Comparison of ENCODE assay signal across 11 mouse cellular contexts in genomic region chr14:23835387-23836111, GRCm38 (mm10).
DNase-seq lines count a peak whose midpoint lies in the region; ATAC-seq and TF ChIP-seq lines count a peak whose summit lies in the region.
"Had no signal": no experiment of that assay in that cellular context is flagged by ENCODE, and none has a peak within 500 bp of the region (broad histone marks: within the 10 kb centered on the region; RNA-seq: fewer than 3 reads in every experiment).

No protein-coding gene starts in this region.

- WGBS in lung, adult 2 months: 49% methylated on average over 10 of the region's 10 CpGs
- WGBS in embryonic facial prominence, embryonic 14.5 days: 38% methylated on average over 10 of the region's 10 CpGs

- H3K4me3 ChIP-seq in lung, adult 2 months (replicated peaks; ENCODE audit: extremely low read depth, low read depth, low read length): no peak overlapping the region
- no peak overlapping the region for H3K4me3 ChIP-seq in embryonic facial prominence, embryonic 14.5 days (ENCODE audit: low read depth, low read length)
- H3K4me3 ChIP-seq: embryonic facial prominence, embryonic 12.5 days; left cerebral cortex, adult 2 months had no signal

- no peak for TF ChIP-seq POLR2A in lung, adult 2 months (IDR thresholded peaks at IDR 0.05; ENCODE audit: borderline replicate concordance, extremely low read depth, low read depth, low read length)

- H3K4me2 ChIP-seq in embryonic facial prominence, embryonic 14.5 days (ENCODE audit: low read depth, low read length): no peak overlapping the region
- H3K4me2 ChIP-seq: embryonic facial prominence, embryonic 12.5 days had no signal

- H3K4me1 ChIP-seq in lung, adult 2 months (ENCODE audit: control insufficient read depth, insufficient read depth, low read length): no peaks in the 10 kb centered on the region
- no peaks in the 10 kb centered on the region for H3K4me1 ChIP-seq in embryonic facial prominence, embryonic 14.5 days (ENCODE audit: control insufficient read depth, insufficient read depth, low read length)
- H3K4me1 ChIP-seq: embryonic facial prominence, embryonic 12.5 days had no signal

- no peak for TF ChIP-seq CTCF in lung, adult 2 months (IDR thresholded peaks at IDR 0.05; ENCODE audit: insufficient read depth, low read length)

- H3K27me3 ChIP-seq in embryonic facial prominence, embryonic 14.5 days (replicated peaks; ENCODE audit: control insufficient read depth, insufficient read depth, low read length): no peaks in the 10 kb centered on the region
- H3K27me3 ChIP-seq: embryonic facial prominence, embryonic 12.5 days had no signal

- no peak overlapping the region for H3K27ac ChIP-seq in embryonic facial prominence, embryonic 14.5 days (replicated peaks; ENCODE audit: low read depth, low read length)
- H3K27ac ChIP-seq: embryonic facial prominence, embryonic 12.5 days; left cerebral cortex, adult 2 months had no signal

- ATAC-seq in embryonic facial prominence, embryonic 14.5 days (ENCODE audit: low read depth): 0 out of 2 replicates have a peak, but pooled peaks have one; percentile 30
- ATAC-seq: forebrain, postnatal 0 days had no signal

- DNase-seq in lung, postnatal 10 days: peak; percentile 25
- no peak for DNase-seq in lung, adult 2 months
- DNase-seq in adrenal gland, postnatal 14 days: peak; percentile 56
- peak; percentile 27 for DNase-seq in embryonic facial prominence, embryonic 14.5 days (ENCODE audit: low spot score)
- peak; percentile 36 for DNase-seq in mesoderm, embryonic 11.5 days (ENCODE audit: low read depth, low spot score)
- no peak for DNase-seq in right cerebral cortex, postnatal 4 days
- DNase-seq in thymus, postnatal 4 days: no peak
- DNase-seq: forebrain, postnatal 0 days had no signal

- H3K9me3 ChIP-seq in embryonic facial prominence, embryonic 14.5 days (ENCODE audit: control insufficient read depth, low read length): no peaks in the 10 kb centered on the region
- H3K9me3 ChIP-seq: embryonic facial prominence, embryonic 12.5 days; G1E had no signal

- no peaks in the 10 kb centered on the region for H3K36me3 ChIP-seq in embryonic facial prominence, embryonic 14.5 days (ENCODE audit: control insufficient read depth, insufficient read depth, low read length)
- H3K36me3 ChIP-seq: embryonic facial prominence, embryonic 12.5 days; G1E had no signal

- H3K9ac ChIP-seq in embryonic facial prominence, embryonic 14.5 days (ENCODE audit: low read depth, low read length): no peak overlapping the region
- H3K9ac ChIP-seq: embryonic facial prominence, embryonic 12.5 days; forebrain, postnatal 0 days had no signal

Comparison
In these comparisons a context has a peak if more than half of its experiments do, and no peak if none do; other contexts are left out.
1. DNase-seq: peak in lung, postnatal 10 days (single experiment), adrenal gland, postnatal 14 days (single experiment), embryonic facial prominence, embryonic 14.5 days (single experiment) and mesoderm, embryonic 11.5 days (single experiment); none in lung, adult 2 months (single experiment), right cerebral cortex, postnatal 4 days (single experiment) and thymus, postnatal 4 days (single experiment).